Mouse (Mus musculus): Measurements from ENCODE around the gene Nlgn1. TPM values are rescaled to one million over a fixed set of nuclear protein-coding genes. Genes with fewer than 3 reads are reported as not detected.

Nlgn1 gene
- polyA plus RNA-seq, 1 experiment = not detected

DNA sequence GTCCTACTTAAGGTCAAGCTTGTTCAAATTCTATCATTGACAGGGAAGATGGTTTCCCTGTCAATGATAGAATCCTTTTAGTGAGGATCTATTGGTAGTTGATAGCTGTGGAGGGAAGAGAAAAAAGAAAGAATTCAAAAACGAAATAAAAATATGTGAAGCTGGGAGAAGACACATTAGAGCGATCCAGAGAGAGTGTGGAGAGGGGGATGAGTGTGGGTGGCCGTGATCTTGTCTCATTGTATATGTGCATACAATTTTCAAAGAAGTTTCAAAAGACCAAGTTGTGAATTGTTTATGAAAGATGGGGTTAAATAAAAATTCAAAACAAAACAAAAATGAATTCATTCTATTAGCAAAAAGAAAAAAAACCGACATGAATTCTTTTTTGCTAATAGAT, 568.6 kb downstream of the Nlgn1 start:
- H3K4me1 ChIP-seq (ENCODE audit: control insufficient read depth) = no peaks in the 10 kb centered on the region
- no peaks in the 10 kb centered on the region for H3K36me3 ChIP-seq (ENCODE audit: control insufficient read depth)
- H3K27me3 ChIP-seq (ENCODE audit: control insufficient read depth) = no peaks in the 10 kb centered on the region
- no peak overlapping the region for H3K4me3 ChIP-seq (replicated peaks)
- TF ChIP-seq GATA1 (IDR thresholded peaks at IDR 0.05; ENCODE audit: low read length) (no peak), TAL1 (IDR thresholded peaks at IDR 0.05; ENCODE audit: low read length) (no peak)
- no peaks in the 10 kb centered on the region for H3K9me3 ChIP-seq (ENCODE audit: control insufficient read depth, low read length)

- TF ChIP-seq GATA1 (IDR thresholded peaks at IDR 0.05; ENCODE audit: low read length) = no peak
- no peak for TF ChIP-seq TAL1 (IDR thresholded peaks at IDR 0.05; ENCODE audit: low read length)
- Histone ChIP-seq H3K36me3 (ENCODE audit: control insufficient read depth) (no peaks in the 10 kb centered on the region), H3K27me3 (ENCODE audit: control insufficient read depth) (no peaks in the 10 kb centered on the region), H3K4me3 (replicated peaks) (no peak overlapping the region), H3K9me3 (ENCODE audit: control insufficient read depth, low read length) (no peaks in the 10 kb centered on the region), H3K4me1 (ENCODE audit: control insufficient read depth) (no peaks in the 10 kb centered on the region)
Observed at GRCm38 (mm10) chr3:25757813-25758212, 574.4 kb downstream of the Nlgn1 start.

GRCm38 (mm10) chr3:25724111-25724510, 608.1 kb downstream of the Nlgn1 start:
- peaks cover 2% of the 10 kb centered on the region; the same call in 1 of the 2 replicates for H3K9me3 ChIP-seq (ENCODE audit: control insufficient read depth, low read length)
- no peaks in the 10 kb centered on the region for H3K27me3 ChIP-seq (ENCODE audit: control insufficient read depth)
- H3K4me1 ChIP-seq (ENCODE audit: control insufficient read depth) = no peaks in the 10 kb centered on the region
- TF ChIP-seq GATA1 (IDR thresholded peaks at IDR 0.05; ENCODE audit: low read length) (no peak), TAL1 (IDR thresholded peaks at IDR 0.05; ENCODE audit: low read length) (no peak)
- H3K36me3 ChIP-seq (ENCODE audit: control insufficient read depth) = no peaks in the 10 kb centered on the region
- no peak overlapping the region for H3K4me3 ChIP-seq (replicated peaks)

- no peaks in the 10 kb centered on the region for H3K4me1 ChIP-seq (ENCODE audit: control insufficient read depth)
- no peak overlapping the region for H3K4me3 ChIP-seq (replicated peaks)
- TF ChIP-seq GATA1 (IDR thresholded peaks at IDR 0.05; ENCODE audit: low read length) (no peak), TAL1 (IDR thresholded peaks at IDR 0.05; ENCODE audit: low read length) (no peak)
- H3K9me3 ChIP-seq (ENCODE audit: control insufficient read depth, low read length) = peaks cover 2% of the 10 kb centered on the region; the same call in 1 of the 2 replicates
- no peaks in the 10 kb centered on the region for H3K36me3 ChIP-seq (ENCODE audit: control insufficient read depth)
- H3K27me3 ChIP-seq (ENCODE audit: control insufficient read depth) = no peaks in the 10 kb centered on the region
Observed at GRCm38 (mm10) chr3:25721464-25721863, 610.8 kb downstream of the Nlgn1 start.

- Histone ChIP-seq H3K36me3 (ENCODE audit: control insufficient read depth) (no peaks in the 10 kb centered on the region), H3K9me3 (ENCODE audit: control insufficient read depth, low read length) (no peaks in the 10 kb centered on the region), H3K4me3 (replicated peaks) (no peak overlapping the region), H3K27me3 (ENCODE audit: control insufficient read depth) (no peaks in the 10 kb centered on the region), H3K4me1 (ENCODE audit: control insufficient read depth) (no peaks in the 10 kb centered on the region)
- TF ChIP-seq GATA1 (IDR thresholded peaks at IDR 0.05; ENCODE audit: low read length) (no peak), TAL1 (IDR thresholded peaks at IDR 0.05; ENCODE audit: low read length) (no peak)
Observed at GRCm38 (mm10) chr3:25707380-25707779, 624.9 kb downstream of the Nlgn1 start.

DNA sequence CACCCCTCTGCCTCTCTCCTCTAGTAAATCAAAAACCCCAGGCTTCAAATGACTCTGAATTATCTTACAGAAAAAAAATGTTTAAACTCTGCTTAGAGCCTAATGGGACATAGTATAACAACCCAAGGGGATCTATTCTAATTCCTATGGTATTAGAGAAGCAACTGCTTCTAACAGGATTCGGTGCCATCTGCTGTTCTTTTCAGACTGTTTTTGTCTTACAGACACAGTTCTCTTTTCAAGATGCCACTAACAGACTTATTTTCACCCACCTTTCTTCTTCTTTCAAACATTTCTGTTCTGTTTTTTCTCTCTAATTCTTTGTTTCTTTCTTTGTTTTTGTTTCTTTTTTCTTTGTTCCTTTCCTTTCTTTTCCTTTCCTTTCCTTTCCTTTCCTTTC, 635.0 kb downstream of the Nlgn1 start:
- no peak overlapping the region for H3K4me3 ChIP-seq (replicated peaks)
- TF ChIP-seq TAL1 (IDR thresholded peaks at IDR 0.05; ENCODE audit: low read length) (no peak), GATA1 (IDR thresholded peaks at IDR 0.05; ENCODE audit: low read length) (no peak)
- no peaks in the 10 kb centered on the region for H3K36me3 ChIP-seq (ENCODE audit: control insufficient read depth)
- no peaks in the 10 kb centered on the region for H3K4me1 ChIP-seq (ENCODE audit: control insufficient read depth)
- H3K9me3 ChIP-seq (ENCODE audit: control insufficient read depth, low read length) = no peaks in the 10 kb centered on the region
- H3K27me3 ChIP-seq (ENCODE audit: control insufficient read depth) = no peaks in the 10 kb centered on the region

DNA sequence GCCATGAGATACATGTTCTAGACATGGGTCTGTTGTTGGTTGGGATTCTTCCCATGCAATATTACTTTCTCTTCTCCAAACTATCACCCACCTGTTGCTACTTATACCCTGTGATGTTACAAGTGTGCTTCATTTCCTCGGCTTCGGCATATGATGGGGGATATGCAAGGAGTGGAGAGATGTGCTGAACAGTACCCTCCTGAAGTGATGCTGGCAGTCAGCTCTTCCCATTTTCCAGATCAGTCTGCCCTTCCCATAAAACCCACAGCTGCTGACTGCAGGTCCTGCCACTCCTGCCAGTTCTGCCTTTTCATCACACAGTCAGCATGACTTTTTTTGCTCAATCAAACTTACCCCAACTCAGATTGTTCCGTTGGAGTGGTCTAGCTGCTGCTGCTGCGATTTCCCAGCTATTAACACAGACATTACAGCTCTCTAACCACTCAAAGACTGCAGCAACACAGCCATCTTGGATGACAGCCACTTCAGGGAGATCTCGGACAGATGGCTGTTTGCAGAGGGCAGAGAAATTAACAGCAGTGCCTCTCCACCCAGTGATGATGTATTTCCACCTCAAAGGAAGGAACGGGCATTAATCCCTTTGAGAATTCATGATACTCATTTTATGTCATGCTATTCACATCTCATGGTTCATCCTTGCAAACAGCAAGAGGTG, 643.3 kb downstream of the Nlgn1 start:
- Histone ChIP-seq H3K27me3 (ENCODE audit: control insufficient read depth) (no peaks in the 10 kb centered on the region), H3K4me3 (replicated peaks) (no peak overlapping the region), H3K9me3 (ENCODE audit: control insufficient read depth, low read length) (no peaks in the 10 kb centered on the region), H3K4me1 (ENCODE audit: control insufficient read depth) (no peaks in the 10 kb centered on the region), H3K36me3 (ENCODE audit: control insufficient read depth) (no peaks in the 10 kb centered on the region)
- TF ChIP-seq TAL1 (IDR thresholded peaks at IDR 0.05; ENCODE audit: low read length) = no peak
- no peak for TF ChIP-seq GATA1 (IDR thresholded peaks at IDR 0.05; ENCODE audit: low read length)

- Histone ChIP-seq H3K4me3 (replicated peaks) (no peak overlapping the region), H3K36me3 (ENCODE audit: control insufficient read depth) (no peaks in the 10 kb centered on the region), H3K27me3 (ENCODE audit: control insufficient read depth) (no peaks in the 10 kb centered on the region), H3K4me1 (ENCODE audit: control insufficient read depth) (no peaks in the 10 kb centered on the region), H3K9me3 (ENCODE audit: control insufficient read depth, low read length) (no peaks in the 10 kb centered on the region)
- no peak for TF ChIP-seq TAL1 (IDR thresholded peaks at IDR 0.05; ENCODE audit: low read length)
- no peak for TF ChIP-seq GATA1 (IDR thresholded peaks at IDR 0.05; ENCODE audit: low read length)
Observed at GRCm38 (mm10) chr3:25683696-25684095, 648.6 kb downstream of the Nlgn1 start.

DNA sequence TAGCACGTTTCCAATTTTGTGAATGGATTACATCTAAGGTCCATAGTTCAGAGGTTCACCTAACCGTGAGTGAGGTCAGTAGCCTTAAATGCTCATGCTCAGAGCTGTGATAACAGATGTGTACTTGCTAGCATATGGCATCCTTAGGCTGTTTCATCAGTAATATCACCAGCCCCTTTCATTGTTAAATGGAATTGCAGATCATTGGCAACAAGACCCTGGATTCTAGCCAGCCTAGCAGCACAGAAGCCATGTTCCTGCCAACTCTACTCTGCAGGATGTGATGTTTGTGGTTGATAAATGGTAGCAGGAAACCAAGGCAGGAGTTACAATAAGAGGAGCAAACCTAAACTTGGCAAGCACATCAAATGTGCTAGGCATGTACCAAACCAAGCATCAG, 652.9 kb downstream of the Nlgn1 start:
- TF ChIP-seq GATA1 (IDR thresholded peaks at IDR 0.05; ENCODE audit: low read length) = no peak
- no peak for TF ChIP-seq TAL1 (IDR thresholded peaks at IDR 0.05; ENCODE audit: low read length)
- Histone ChIP-seq H3K9me3 (ENCODE audit: control insufficient read depth, low read length) (no peaks in the 10 kb centered on the region), H3K36me3 (ENCODE audit: control insufficient read depth) (no peaks in the 10 kb centered on the region), H3K4me3 (replicated peaks) (no peak overlapping the region), H3K4me1 (ENCODE audit: control insufficient read depth) (no peaks in the 10 kb centered on the region), H3K27me3 (ENCODE audit: control insufficient read depth) (no peaks in the 10 kb centered on the region)

DNA sequence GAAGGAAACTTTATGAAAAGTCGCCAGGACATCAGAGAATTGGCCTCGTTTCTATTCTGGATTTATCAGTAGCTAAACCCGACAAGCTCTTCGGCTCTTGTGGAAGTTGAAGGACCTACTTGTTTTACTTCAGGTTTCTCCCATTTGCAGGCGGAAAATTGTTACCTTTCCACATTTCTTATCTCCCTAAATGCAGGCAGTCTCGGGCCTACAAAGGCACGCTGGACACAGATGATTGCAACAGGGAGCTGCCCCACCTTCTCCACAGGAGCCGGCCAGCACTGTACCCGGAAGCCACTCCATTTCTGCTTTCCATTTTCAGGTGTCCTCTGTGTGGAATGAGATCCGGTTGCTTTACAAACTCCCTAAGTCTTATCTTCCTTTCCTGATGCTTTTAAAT, 656.4 kb downstream of the Nlgn1 start:
- no peak overlapping the region for H3K4me3 ChIP-seq (replicated peaks)
- no peaks in the 10 kb centered on the region for H3K36me3 ChIP-seq (ENCODE audit: control insufficient read depth)

More for the DNA sequence above, 656.4 kb downstream of the Nlgn1 start:
- no peak for TF ChIP-seq GATA1 (IDR thresholded peaks at IDR 0.05; ENCODE audit: low read length)
- no peak for TF ChIP-seq TAL1 (IDR thresholded peaks at IDR 0.05; ENCODE audit: low read length)
- H3K27me3 ChIP-seq (ENCODE audit: control insufficient read depth) = no peaks in the 10 kb centered on the region
- H3K9me3 ChIP-seq (ENCODE audit: control insufficient read depth, low read length) = no peaks in the 10 kb centered on the region
- no peaks in the 10 kb centered on the region for H3K4me1 ChIP-seq (ENCODE audit: control insufficient read depth)
